Mouse (Mus musculus) G1E (cell line): Measurements from ENCODE around the gene Rsph14.

Experiments
- CTCF ChIP-seq: IDR thresholded peaks from 2 replicates; pipeline ENCODE4 v1.5.1; 2012; ENCODE audit warnings: low read depth, low read length, inconsistent platforms, mixed read lengths
- GATA1 ChIP-seq: IDR thresholded peaks from 2 replicates; pipeline ENCODE4 v1.6.1; 2012; ENCODE audit warnings: borderline replicate concordance, low read length, inconsistent platforms, mixed read lengths
- GATA2 ChIP-seq: IDR thresholded peaks from 2 replicates; pipeline ENCODE4 v1.6.1; 2012; ENCODE audit warnings: low read depth, low read length, inconsistent platforms, borderline replicate concordance
- POLR2AphosphoS5 ChIP-seq: IDR thresholded peaks from 2 replicates; pipeline ENCODE4 v1.6.1; 2012; ENCODE audit warnings: low read depth, low read length, inconsistent platforms; ENCODE audit not compliant: insufficient replicate concordance
- TAL1 ChIP-seq: conservative IDR thresholded peaks from 2 replicates; pipeline ENCODE4 v1.6.1; 2012; ENCODE audit warnings: low read depth, low read length, inconsistent platforms, mixed read lengths

DNA sequence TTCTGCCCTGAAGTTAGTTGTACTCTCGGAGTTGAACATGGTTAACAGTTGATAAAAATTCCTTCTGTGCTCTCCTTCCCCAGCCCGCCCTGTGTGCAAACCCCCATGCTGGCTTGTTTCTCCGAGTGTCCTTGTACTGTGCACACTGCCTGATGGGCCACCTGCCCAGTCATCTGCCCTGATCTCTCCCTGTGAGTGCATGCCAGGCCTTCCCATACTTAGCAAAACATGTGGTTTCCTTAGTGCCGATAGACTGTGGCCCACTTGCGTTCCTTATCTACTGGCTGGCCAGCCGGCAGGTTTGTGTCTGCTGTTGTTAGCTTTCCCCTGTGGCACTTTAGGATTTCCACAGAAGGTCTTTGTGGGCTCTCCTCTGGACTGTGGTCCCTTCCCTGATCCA is 21.7 kb upstream of the Rsph14 start:
- TF ChIP-seq CTCF = no peak
- TF ChIP-seq GATA1 = no peak
- TF ChIP-seq GATA2 = no peak
- TF ChIP-seq TAL1 = no peak
- TF ChIP-seq POLR2AphosphoS5 = no peak
